Mouse (Mus musculus) bone marrow, adult 2 months (tissue): ENCODE results near the gene Phyhd1.

Source experiments
- CTCF ChIP-seq: fragments of 200-500 bp; IDR thresholded peaks from 2 replicates; pipeline ENCODE4 v1.5.1; 2011; ENCODE audit warnings: low read length, control low read depth; ENCODE audit not compliant: control insufficient read depth, insufficient read depth
- POLR2A ChIP-seq: fragments of 200-500 bp; IDR thresholded peaks from 2 replicates; pipeline ENCODE4 v1.6.1; 2011; ENCODE audit warnings: low read depth, mild to moderate bottlenecking, control low read depth, low read length, borderline replicate concordance; ENCODE audit not compliant: control insufficient read depth

DNA sequence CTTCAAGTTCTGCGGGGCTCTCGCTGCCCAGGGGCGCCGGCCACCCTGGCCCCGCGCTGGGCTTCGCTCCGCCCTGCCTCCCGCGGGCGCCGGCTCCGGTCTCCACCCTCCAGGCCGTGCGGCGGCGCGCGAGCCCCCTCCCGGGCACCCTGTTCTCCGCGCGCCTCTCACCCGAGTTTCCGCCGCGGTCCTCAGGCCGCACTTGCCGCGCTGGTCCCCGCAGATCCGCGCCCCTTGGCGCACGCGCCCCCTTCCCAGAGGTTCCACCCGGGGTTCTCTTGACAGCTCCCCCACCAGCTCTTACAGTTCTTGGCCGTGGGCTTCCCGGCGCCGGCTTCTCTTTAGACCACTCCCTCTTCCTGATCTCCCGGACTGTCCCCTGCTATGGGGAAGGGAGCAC is 28.1 kb upstream of the Phyhd1 start:
- TF ChIP-seq CTCF, result no peak
- no peak for TF ChIP-seq POLR2A
